Mouse (Mus musculus) ovary, postnatal 36 days (tissue): ENCODE data around the gene Tomm34.
"Not testable (repeated sequence)": the region's sequence is repeated elsewhere in the genome, so short reads cannot be mapped to it uniquely, and the experiment has no call there.

ENCODE experiments used
- DNase-seq: peaks from one replicate; pipeline ENCODE4 v3.0.0; 2022; ENCODE audit warnings: low spot score, mixed read lengths

The Tomm34 gene

DNA sequence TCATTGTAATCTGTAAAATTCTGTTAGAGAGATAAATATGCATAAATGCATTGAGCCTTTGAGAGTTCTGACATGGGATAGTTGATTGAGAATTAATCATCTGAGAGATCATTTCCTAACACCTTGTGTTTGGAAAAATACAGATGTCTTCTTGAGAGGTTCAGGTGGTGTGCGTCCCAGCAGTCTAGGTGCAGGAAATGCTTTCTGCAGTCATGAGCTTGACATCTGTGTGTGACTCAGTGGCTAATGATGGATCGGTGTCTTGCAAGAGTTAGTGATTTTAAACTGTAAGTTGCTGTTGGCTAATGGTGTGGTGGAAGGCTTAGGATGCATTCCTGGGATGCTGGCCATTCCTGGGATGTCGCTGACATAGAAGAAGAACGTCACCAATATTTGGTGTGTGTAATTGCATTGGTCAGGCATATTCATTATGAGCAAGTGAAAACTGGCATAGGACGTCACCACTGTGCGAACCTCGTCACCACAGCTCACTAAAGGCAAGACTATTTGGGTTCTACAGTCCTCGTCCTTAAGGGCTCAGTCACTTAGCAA is 6.0 kb upstream of the Tomm34 start:
- no peak for DNase-seq

DNA sequence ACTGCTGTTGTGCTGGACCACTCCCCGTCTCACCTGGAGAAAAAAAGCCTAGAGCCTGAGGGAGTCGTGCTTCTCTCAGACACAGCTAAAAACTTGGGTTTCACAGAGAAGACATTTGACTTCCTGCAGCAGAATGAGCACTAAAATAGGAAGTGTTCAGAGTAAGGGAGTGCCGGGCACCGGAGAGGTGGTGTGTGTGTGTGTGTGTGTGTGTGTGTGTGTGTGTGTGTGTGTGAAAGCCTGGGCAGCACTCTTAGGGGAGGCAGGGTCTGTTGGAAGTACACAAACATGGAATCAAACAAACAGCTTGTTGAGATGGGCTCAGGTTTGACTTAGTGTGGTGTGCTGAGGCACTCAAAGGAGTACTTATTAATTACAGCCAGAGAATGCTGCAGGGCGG is 4.1 kb upstream of the Tomm34 start:
- no peak for DNase-seq

DNA sequence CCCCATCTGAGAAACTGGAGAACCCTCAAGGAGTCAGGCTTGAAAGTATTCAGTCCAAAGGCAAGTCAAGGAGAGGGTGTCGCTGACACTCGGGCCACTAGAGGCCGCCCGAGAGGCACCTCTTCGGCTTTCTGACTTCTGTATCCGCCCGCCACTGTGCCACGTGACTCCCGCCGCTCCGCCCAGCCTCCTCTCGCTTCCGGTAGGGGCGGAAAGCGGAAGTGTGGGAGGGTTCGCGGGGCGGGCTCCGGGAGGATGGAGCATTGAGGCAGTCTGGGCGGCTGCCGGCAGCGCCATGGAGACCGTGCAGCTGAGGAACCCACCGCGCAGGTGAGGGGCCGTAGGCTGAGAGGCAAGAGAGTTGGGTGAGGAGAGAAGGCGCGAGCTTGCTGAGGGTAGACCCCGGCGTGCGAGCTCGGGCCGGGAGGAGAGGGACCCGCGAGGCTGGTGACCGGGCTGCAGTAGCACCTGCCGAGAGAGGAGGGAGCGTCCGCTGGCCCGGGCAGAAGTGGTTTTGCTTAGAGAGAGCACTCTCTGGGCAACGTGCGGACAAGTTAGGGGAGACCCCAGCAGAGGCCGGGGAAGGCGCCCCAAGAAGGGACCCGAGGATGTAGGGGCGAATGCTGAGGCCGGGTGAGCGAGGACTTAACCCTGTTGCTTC is 3.1 kb upstream of the Tomm34 start:
- DNase-seq: peak; percentile 98

DNA sequence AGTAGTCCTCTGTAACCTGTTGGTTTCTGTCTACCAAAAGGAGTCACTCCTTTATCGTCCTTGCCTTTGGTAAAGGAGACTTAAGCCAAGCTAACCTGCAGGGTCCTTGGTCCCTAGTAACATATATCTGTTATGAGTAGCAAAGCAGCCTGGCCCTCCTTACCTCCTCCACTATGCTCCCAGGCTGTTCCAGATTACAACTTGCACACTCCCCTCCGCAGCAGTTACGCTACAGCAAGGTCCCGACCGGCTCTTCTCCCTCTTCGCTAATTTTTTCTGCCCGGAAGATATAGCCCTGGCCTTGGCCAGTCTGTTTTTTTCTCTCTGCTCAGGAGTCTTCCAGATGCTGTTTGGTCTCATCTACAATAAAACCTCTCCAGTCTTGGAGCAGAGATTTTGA is 2.2 kb upstream of the Tomm34 start:
- peak; percentile 16 for DNase-seq

DNA sequence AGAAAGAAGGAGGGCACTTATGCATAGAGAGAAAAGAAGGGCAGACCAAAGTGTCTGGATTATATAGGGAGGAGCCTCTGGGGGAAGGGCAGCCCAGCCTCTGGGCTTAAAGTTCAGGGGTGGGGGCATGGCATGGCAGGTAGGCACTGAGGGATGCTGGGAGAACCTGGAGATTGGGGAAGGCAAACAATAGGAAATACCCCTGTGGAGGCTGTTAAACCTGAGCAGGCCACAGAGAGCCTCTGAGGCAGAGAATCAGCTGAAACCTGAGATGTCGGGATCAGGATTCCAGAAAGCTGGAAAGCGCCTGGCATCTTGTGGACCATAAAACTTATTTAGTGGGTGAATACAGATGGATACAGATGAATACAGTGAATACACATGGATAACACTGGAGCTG is 1.1 kb upstream of the Tomm34 start:
- no peak for DNase-seq

DNA sequence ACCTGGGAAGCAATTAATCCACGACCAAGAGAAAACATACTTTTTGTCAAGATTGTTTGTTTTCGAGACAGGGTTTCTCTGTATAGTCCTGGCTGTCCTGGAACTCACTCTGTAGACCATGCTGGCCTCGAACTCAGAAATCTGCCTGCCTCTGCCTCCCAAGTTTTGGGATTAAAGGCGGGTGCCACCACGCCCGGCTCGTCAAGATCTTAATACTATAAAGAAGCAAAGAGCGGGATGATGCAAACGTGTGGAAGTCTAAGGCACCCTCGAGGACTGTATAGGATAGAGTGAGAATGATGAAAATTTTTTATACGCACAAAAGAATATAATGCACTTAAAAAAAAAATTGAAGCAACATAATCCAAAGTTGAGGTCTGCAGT is 460 bp upstream of the Tomm34 start:
- DNase-seq: not testable (repeated sequence)

DNA sequence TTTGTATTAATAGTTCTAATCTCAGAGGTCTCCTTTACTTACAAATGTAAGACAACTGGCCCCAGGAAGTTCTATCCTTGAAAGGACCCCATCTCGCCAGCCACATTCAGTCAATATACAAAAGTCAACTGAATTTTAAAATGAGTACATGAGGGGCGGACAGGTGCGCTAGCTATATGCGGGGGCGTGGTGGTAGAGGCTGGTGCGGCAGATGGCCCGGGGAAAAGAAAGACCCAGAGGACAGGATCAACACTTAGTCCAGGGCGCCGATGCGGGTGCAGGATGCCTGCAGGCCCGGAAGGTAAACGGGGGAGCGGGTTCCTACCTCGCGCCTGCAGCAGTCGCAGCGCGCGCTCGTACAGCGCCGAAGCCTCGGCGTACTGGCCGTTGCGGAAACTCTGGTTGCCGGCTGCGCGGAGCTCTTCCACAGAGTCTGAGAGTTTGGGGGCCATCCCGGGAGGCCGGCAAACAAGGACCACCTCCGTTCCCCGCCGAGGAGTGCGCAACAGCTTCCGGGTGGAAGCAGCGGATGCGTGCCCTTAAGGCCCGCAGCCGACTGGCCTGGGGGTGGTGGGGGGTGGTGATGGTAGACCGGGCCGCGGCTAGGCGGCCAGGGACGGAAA is 716 bp downstream of the Tomm34 start, which contains the start of gene Stk4:
Stk4 (plus strand) TSS at position 181 of the 623 bp plus-strand sequence.
- no peak for DNase-seq

DNA sequence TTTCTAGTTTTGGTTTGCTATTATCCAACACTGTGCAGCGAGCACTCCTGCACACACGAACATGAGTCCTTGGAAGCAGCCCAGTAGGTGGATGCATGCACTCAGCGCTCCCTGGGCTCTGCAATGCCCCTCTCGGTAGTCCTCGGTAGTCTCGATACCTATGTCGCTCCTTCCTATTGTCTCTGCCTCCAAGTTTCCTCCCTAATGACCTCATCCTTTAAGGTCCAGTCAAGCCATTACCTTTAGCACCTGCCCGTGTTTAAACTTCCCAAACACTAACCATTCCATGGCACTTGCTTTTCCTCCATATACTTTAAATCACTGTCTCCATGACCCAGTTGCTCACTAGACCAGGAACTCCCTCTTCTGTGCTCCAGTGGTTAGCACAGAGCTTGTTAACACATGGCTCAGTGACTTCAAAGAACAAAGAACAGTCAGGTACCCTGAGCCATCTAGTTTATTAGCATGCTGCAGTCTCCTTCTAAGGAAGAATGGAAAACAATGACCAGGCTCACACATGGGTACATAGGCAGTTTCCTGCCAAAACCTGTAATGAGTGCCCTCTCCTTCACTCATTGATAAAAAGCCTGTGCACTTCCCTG is 11.2 kb downstream of the Tomm34 start:
- no peak for DNase-seq

DNA sequence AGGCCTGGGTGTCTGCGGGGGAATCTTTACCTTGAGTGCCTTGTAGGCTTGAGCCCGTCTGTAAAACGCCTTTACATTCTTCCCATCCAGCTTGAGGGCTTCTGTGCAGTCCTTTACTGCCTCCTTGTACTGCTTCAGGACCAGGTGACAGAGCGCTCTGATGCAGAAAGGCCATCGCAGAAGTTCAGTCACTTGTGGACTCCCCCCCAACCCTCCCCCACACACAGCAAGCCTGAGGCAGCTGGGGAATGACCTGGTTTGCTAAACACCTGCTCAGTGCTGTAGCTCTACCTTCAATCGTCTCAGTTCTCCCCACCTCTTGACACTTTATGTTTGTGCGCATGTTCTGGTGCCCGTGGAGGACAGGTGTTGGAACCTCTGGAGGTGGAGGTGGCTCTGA is 16.3 kb downstream of the Tomm34 start:
- DNase-seq: no peak

DNA sequence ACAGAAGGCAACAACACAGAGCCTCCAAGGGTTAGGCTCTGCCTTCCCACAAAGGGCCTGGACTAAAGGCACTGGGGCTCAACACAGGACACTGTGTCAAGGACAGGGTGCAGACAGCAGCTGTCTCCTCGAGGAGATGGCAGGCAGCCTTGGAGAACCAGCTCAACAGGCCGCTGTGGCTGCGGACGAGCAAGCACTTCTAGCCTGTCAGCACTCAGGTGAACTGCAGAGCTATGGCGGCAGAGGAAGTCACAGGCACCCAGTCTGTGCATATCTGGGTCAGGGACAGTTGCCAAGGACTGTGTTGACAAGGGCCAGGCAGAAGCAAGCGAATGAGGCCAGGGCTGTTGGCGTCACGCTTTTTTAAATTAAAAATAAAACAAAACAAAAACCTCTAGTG is 17.2 kb downstream of the Tomm34 start:
- no peak for DNase-seq

DNA sequence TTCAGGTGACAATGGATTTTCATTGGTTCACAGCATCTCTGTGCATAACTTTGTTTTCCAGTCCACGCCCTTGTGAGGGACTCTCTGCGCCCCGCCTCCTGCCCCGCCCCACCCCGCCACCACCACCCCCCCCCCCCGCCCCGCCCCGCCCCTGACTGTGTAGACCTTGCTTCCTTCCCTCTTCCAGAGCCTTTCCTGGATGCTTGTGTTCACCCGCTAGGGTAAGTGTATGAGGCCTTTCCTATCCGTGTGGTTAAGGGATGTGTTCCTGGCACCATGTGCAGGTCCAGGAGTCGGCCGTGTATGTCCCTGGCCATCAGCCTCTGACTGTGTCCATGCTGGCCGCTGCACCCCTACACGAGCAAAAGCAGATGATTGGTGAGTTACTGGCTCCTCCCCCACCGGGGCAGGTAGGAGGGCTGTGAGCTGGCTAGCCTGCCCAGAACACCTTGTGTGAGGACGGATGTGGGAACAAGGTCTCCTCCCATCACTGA is 23.7 kb downstream of the Tomm34 start:
- DNase-seq: peak; percentile 16

DNA sequence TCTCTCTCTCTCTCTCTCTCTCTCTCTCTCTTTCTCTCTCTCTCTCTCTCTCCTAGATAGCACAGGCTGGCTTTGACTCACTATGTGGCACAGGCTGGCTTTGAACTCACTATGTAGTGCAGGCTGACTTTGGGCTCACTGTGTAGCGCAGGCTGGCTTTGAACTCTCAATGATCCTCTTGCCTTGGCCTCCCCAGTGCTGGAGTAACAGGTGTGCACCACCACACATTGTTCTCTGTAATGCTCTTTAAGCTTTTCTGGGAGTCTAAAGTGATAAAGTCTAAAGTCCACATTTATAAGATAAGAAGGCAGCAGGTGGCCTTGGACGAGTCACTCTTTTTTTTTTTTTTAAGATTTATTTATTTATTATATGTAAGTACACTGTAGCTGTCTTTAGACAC is 29.4 kb downstream of the Tomm34 start:
- DNase-seq: no peak

DNA sequence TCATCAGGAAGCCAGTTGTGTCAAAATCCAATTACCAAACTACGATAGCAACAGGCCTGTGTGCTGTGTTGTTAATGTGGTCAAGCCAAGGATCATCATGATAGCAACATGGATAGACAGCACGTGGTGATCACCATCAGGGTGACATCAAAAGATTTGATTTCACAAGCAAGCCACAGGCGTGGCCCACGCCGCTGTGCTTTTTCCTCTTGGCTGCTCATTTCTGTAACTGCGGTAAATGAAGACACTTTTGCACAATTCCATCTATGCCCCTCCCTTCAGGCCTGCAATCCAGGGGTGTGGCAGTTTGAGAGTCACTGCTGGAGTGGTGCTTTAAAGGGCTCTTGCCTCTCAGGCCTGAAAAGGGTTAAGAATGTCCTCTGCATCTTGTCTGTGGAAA is 30.0 kb downstream of the Tomm34 start:
- no peak for DNase-seq

DNA sequence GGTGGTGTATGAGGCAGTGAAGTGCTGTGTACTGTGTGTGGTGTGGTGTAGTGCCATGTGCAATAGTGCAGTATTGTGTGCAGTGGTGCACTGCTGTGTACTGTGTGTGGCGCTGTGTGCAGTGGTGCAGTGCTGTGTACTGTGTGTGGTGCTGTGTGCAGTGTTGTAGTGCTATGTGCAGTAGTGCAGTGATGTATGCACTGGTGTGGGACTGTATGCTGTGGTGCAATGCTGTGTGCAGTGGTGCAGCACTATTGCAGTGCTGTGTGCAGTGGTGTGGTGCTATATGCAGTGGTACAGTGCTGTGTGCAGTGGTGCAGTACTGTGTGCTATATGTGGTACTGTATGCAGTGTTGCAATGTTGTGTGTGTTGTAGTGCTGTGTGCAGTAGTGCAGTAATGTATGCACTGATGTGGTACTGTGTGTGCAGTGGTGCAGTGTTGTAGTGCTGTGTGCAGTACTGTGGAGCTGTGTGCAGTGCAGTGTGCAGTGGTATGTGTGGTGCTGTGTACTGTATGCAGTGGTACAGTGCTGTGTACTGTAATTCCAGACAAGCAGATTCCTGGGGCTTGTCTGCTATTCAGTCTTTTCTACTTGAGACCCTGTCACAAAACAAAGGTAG is 32.5 kb downstream of the Tomm34 start:
- no peak for DNase-seq

DNA sequence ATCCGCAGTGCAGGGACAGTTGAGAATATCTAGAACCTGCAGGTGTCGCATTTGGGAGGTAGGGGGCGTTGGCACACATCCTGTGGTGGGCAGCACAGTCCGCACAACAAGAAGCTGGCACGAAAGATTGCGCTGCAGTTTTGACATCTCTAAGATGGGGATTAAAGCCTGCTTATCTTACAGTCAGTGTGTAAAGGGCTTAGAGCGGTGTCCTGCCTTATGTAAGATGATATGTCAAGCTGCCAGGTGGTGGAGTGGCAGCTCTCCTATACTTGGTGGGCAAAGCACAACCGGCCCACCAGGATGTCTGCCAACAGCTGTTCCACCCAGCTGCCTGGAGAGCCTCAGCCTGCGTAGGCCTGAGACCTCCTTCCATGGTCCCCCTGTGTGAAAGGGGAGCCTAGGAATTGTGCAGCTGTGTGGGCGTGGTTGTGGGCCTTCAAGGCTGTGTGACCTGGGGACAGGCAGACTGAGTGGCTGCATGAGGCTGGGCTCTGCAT is 34.4 kb downstream of the Tomm34 start:
- no peak for DNase-seq

DNA sequence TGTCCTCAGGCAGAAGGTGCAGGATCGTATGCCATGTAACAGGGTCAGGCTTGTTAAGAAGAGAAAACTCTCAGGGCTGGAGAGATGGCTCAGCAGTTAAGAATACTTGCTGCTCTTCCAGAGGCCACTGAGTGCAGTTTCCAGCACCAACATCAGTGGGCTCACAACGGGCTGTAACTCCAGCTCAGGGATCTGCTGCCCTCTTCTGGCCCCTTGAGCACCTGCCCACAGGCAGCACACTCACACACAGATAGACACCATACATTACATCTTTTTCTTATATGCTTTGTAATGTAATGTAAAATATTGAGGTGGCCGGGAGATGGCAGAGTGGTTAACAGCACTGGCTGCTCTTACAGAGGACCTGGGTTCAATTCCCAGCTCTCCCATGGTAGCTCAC is 38.0 kb downstream of the Tomm34 start:
- no peak for DNase-seq

DNA sequence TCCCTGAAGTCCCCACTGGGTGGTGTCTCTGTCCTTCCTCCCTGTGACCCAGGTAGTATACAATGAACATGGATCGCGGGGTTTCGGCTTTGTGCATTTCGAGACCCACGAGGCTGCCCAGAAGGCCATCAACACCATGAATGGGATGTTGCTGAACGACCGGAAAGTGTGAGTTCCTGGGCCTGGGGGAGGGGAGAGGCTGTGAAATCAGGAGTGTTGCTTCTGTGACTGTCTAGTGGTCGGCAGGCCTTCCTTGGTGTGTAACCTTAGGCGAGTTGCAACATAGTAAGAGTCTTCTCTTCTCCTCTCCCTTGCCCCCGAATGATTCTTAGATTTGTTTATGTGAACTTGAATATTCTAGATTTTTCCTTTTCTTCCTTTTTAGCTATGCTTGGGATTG is 39.8 kb downstream of the Tomm34 start:
- no peak for DNase-seq

DNA sequence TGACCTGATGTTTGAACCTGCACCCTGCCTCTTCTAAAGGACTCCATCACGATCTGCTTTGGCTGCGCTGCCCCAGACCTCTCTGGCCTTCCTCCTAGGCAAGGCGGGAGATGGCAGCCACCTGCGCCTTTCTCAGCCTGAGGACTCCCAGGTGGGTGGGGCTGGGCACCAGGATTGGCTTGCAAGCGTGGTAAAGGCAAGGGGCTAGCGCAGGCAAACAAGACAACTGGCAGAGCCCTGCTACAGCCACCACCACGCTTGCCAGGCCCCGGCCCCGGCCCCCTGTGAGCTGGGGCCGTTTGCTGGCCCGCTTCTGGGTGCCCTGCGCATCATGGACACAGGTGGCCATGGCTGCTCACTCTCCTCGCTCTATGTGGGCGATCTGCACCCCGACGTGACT is 45.8 kb downstream of the Tomm34 start, which contains the start of gene Pabpc1l:
Pabpc1l (plus strand) TSS at position 301 of the 400 bp plus-strand sequence.
- DNase-seq: no peak

DNA sequence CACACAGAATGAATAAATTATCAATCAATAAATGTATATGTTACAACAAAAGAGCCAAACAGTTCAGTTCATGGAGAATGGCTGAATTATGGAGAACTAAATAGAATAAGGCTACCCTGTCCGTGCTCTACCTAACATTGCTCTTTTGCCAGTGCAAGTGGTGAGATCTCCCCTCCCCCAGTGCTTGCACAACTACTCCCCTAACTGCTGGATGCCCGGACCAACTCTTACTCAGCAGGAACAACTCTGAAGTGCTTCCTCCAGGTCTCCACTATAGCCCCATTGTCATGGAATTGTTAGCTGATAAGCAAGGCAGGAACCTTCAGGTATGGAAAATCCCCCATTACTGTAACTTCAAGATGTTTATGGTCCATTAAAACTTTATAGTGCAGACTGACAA is 48.9 kb downstream of the Tomm34 start:
- DNase-seq: no peak

DNA sequence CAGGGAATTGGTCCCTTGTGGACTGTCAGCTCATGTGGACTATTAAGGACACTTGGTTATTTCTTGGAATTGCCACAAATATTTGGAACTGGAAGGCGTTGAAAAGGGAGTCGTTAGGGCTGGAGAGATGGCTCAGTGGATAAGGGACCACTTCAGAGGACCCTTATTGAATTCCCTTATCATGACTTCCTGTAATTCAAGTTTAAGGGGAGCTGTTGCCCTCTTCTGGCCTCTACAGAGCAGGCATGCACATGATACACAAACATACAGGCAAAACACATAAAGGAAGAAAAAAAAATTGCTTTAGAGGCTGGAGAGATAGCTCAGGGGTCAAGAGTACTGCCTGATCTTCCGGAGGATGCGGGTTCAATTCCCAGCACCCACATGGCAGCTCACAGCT is 51.0 kb downstream of the Tomm34 start:
- DNase-seq: no peak

DNA sequence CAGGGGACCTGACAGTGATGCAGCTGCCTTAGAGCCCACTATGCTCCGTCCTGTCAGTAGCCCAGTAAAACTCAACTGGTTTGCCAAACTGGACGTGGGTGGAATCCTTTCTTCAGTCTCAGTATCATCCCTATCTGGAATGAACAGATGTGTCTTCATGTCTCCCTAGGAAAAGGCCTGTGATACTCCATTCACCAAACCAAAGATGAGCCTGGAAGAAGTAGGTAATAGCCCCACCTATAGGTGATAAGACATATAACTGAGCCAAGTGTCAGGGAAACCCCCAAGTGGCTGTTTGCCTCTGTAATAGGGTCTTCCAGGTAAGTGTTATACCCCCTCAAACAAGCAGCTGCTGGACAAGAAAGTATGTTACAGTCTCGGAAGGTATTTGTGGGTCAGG is 52.1 kb downstream of the Tomm34 start:
- no peak for DNase-seq

DNA sequence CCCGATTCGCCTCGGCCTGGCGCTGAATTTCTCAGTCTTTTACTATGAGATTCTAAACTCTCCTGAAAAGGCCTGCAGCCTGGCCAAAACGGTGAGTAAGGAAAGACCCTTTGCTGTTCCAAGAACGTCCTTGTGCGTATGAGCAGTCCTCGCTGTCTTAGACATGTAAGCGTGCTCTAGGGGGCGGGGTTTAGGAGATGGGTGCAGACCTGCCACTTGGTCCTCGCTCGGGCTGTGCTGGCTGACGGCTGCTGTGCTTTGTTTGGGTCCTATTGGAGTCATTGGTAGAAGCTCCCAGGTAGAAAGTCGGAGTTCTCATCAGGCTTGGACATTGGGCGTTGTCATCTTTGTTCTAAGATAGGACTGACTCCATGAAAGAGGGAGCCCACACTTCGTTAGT is 55.7 kb downstream of the Tomm34 start:
- no peak for DNase-seq

DNA sequence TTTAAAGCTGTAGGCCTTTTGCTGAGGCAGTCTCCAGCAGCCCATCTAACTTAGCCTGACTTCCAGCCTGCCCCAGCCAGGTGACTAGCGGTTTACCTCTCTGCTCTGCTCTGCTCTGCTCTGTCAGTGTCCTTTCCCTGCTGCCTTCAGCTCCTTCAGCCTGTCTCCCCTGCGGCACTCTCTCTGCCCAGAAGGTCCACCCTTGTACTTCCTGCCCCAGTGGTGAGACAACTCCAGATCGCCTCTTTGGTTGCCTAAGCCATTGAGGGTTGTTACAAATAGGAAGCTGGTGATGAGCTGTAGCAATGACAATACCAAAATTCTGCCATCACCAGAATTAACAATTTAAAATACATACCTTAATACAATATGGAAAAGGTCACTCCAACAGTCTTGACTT is 60.0 kb downstream of the Tomm34 start:
- no peak for DNase-seq
